14 mouse cellular contexts compared by ENCODE assay signal in genomic region chr9:14904741-14905475, GRCm38 (mm10). TPM values are rescaled to one million over a fixed set of nuclear protein-coding genes. Genes with fewer than 3 reads are reported as not detected.
A peak's percentile ranks its signal among the peaks of the same experiment; 100 is the strongest.
DNase-seq lines count a peak whose midpoint lies in the region; ATAC-seq and TF ChIP-seq lines count a peak whose summit lies in the region.
"Had no signal": no experiment of that assay in that cellular context is flagged by ENCODE, and none has a peak within 500 bp of the region (broad histone marks: within the 10 kb centered on the region; RNA-seq: fewer than 3 reads in every experiment).

No protein-coding gene starts in this region.

- no peak for TF ChIP-seq CTCF in heart, adult 2 months (IDR thresholded peaks at IDR 0.05)

- no peak overlapping the region for H3K9ac ChIP-seq in heart, embryonic 14.5 days (ENCODE audit: low read length)
- no peak overlapping the region for H3K9ac ChIP-seq in heart, adult 2 months (ENCODE audit: low read depth, low read length)
- H3K9ac ChIP-seq: liver, embryonic 15.5 days had no signal

- TF ChIP-seq POLR2A in heart, adult 2 months (IDR thresholded peaks at IDR 0.05; ENCODE audit: insufficient read depth, low read depth, low read length), result no peak

- no peaks in the 10 kb centered on the region for H3K27me3 ChIP-seq in heart, embryonic 14.5 days (ENCODE audit: control insufficient read depth, insufficient read depth, low read length)
- H3K27me3 ChIP-seq in heart, adult 2 months (ENCODE audit: control insufficient read depth, insufficient read depth, low read length), result no peaks in the 10 kb centered on the region
- H3K27me3 ChIP-seq: liver, embryonic 15.5 days had no signal

- H3K4me2 ChIP-seq in heart, embryonic 14.5 days (ENCODE audit: low read length), result 0 out of 2 replicates have a peak overlapping the region, but pooled peaks have one; percentile 6
- H3K4me2 ChIP-seq: liver, embryonic 15.5 days had no signal

- ATAC-seq in heart, embryonic 14.5 days (ENCODE audit: insufficient number of reproducible peaks, insufficient read depth, low FRiP score, low read depth), result no peak

- DNase-seq in heart, adult 2 months, result no peak
- peak; percentile 25 for DNase-seq in right cerebral cortex, adult 18-20 months
- DNase-seq in right cerebral cortex, postnatal 25 days, result no peak
- peak; percentile 7 for DNase-seq in fibroblast of lung, adult 2 months (ENCODE audit: low read depth)
- peak; percentile 57 for DNase-seq in thymus, postnatal 25 days
- no peak for DNase-seq in lung, postnatal 10 days
- DNase-seq: adrenal gland, postnatal 25 days; gastrocnemius, adult 2 months had no signal

- H3K4me3 ChIP-seq in heart, embryonic 14.5 days (ENCODE audit: control insufficient read depth in 1 of 2, insufficient read depth in 1 of 2, low read depth in 1 of 2, low read length in 2 of 2), result no peak overlapping the region
- H3K4me3 ChIP-seq in heart, adult 2 months, result no peak overlapping the region
- H3K4me3 ChIP-seq: gastrocnemius, adult 2 months; liver, embryonic 15.5 days had no signal

- intact Hi-C loops in heart, adult 2 months (cut with DNase I), result no loop called here

- H3K79me2 ChIP-seq in heart, adult 2 months (replicated peaks; ENCODE audit: control insufficient read depth, insufficient read depth, low read length), result no peaks in the 10 kb centered on the region

- no peak for TF ChIP-seq EP300 in heart, adult 2 months (IDR thresholded peaks at IDR 0.05; ENCODE audit: insufficient read depth, low read depth, low read length)

- H3K27ac ChIP-seq in heart, embryonic 14.5 days (replicated peaks in 1 of 2; ENCODE audit: control insufficient read depth in 1 of 2, insufficient read depth in 1 of 2, low read depth in 2 of 2, low read length in 2 of 2), result no peak overlapping the region
- H3K27ac ChIP-seq in heart, adult 2 months, result no peak overlapping the region
- H3K27ac ChIP-seq: gastrocnemius, adult 2 months; liver, embryonic 15.5 days had no signal

- 19% methylated on average over 9 of the region's 9 CpGs for WGBS in heart, embryonic 14.5 days
- 20% methylated on average over 9 of the region's 9 CpGs for WGBS in heart, adult 2 months

- no peaks in the 10 kb centered on the region for H3K36me3 ChIP-seq in heart, embryonic 14.5 days (ENCODE audit: control insufficient read depth, insufficient read depth, low read length)
- no peaks in the 10 kb centered on the region for H3K36me3 ChIP-seq in heart, adult 2 months (ENCODE audit: control insufficient read depth, insufficient read depth, low read length)
- H3K36me3 ChIP-seq: liver, embryonic 15.5 days had no signal

- peaks cover 23% of the 10 kb centered on the region in 2 experiments for H3K4me1 ChIP-seq in heart, embryonic 14.5 days (ENCODE audit: control insufficient read depth in 2 of 2, insufficient read depth in 2 of 2, low read length in 2 of 2)
- no peaks in the 10 kb centered on the region for H3K4me1 ChIP-seq in heart, adult 2 months (ENCODE audit: control insufficient read depth, insufficient read depth, low read length)
- H3K4me1 ChIP-seq: liver, embryonic 15.5 days had no signal

- H3K9me3 ChIP-seq in heart, embryonic 14.5 days (ENCODE audit: control insufficient read depth, low read length), result no peaks in the 10 kb centered on the region
- H3K9me3 ChIP-seq: liver, embryonic 15.5 days had no signal

RNA-seq across cellular contexts. Expression of gene Izumo1r, which starts 1.2 kb away (rescaled TPM):
- not detected in 2 replicates for polyA plus RNA-seq in heart, embryonic 14.5 days (2014; fragmentation: Nextera tagmentation; extraction: Ambion mirVana)
- total RNA-seq in heart, adult 2 months (2021), result not detected
- polyA plus RNA-seq in heart, adult 2 months (2012; rRNA removed), result 0.18 and 0.29 TPM in 2 replicates
- total RNA-seq: adrenal gland, postnatal 25 days; gastrocnemius, adult 2 months; layer of hippocampus, adult 8-10 months; MEL had no signal
- polyA plus RNA-seq: intestine, embryonic 14.5 days; liver, embryonic 15.5 days had no signal

RNA-seq across cellular contexts. Expression of gene Gpr83, which starts 44.9 kb away (rescaled TPM):
- 0.18 TPM in 1 of 2 replicates, not detected in the other for polyA plus RNA-seq in heart, embryonic 14.5 days (2014; fragmentation: Nextera tagmentation; extraction: Ambion mirVana)
- not detected for total RNA-seq in heart, adult 2 months (2021)
- polyA plus RNA-seq in heart, adult 2 months (2012; rRNA removed), result 0.14 and 0.15 TPM in 2 replicates
- total RNA-seq: adrenal gland, postnatal 25 days; gastrocnemius, adult 2 months had no signal
- polyA plus RNA-seq: urinary bladder, adult 2 months had no signal

Comparison
In these comparisons a context has a peak if more than half of its experiments do, and no peak if none do; other contexts are left out.
1. DNase-seq: peak in right cerebral cortex, adult 18-20 months (single experiment), fibroblast of lung, adult 2 months (single experiment) and thymus, postnatal 25 days (single experiment); none in heart, adult 2 months (0 of 2), right cerebral cortex, postnatal 25 days (single experiment) and lung, postnatal 10 days (single experiment).